Mouse (Mus musculus): ENCODE data around the gene B3gnt9.

- TF ChIP-seq CTCF (IDR thresholded peaks at IDR 0.05; ENCODE audit: low read depth, low read length) = no peak
- no peak for TF ChIP-seq POLR2A (IDR thresholded peaks at IDR 0.05; ENCODE audit: borderline replicate concordance, low read depth, low read length)
Observed at GRCm38 (mm10) chr8:105275387-105275786, 20.4 kb upstream of the B3gnt9 start.

Measured in bone marrow macrophage, adult 2 months (primary cell).